Mouse (Mus musculus): ENCODE data around the gene Bhmt. TPM values are rescaled to one million over a fixed set of nuclear protein-coding genes. Genes with fewer than 3 reads are reported as not detected.

Gene Bhmt
- polyA plus RNA-seq, 1 experiment from 2014 or later = not detected

Other genes starting within 250 kb of the Bhmt start
- gene Jmy, start 138.2 kb downstream of the Bhmt start, polyA plus RNA-seq (2014; fragmentation: Nextera tagmentation; extraction: Ambion mirVana) = 10.4 and 10.6 TPM in 2 replicates
- not detected in 2 replicates for gene Bhmt2, start 36.3 kb upstream of the Bhmt start, polyA plus RNA-seq (2014; fragmentation: Nextera tagmentation; extraction: Ambion mirVana)
- 0.08 TPM in 1 of 2 replicates, not detected in the other for gene Dmgdh, start 36.5 kb upstream of the Bhmt start, polyA plus RNA-seq (2014; fragmentation: Nextera tagmentation; extraction: Ambion mirVana)
- gene Arsb, start 133.7 kb upstream of the Bhmt start, polyA plus RNA-seq (2014; fragmentation: Nextera tagmentation; extraction: Ambion mirVana) = 8.6 and 10.0 TPM in 2 replicates